Mouse (Mus musculus) liver, embryonic 16.5 days (tissue): ENCODE data around the gene Kcna10. TPM values are rescaled to one million over a fixed set of nuclear protein-coding genes. Genes with fewer than 3 reads are reported as not detected.

Experiments used
- ATAC-seq: fragments of 200-750 bp; cut with Nextera tagmentation; 2 replicates; pipeline ENCODE4 v1.8.0; 2017; ENCODE audit warnings: low read depth, mild to moderate bottlenecking, moderate number of reproducible peaks, moderate library complexity
- H3K27ac ChIP-seq: fragments of 300-500 bp; sonication (generic); 2 replicates; pipeline ENCODE4 v1.5.1; 2014; ENCODE audit warnings: mild to moderate bottlenecking, low read length
- H3K27me3 ChIP-seq: fragments of 300-500 bp; sonication (generic); 2 replicates; pipeline ENCODE4 v1.6.1; 2014; ENCODE audit warnings: low read depth, low read length, mixed read lengths; ENCODE audit not compliant: control insufficient read depth, insufficient read depth
- H3K36me3 ChIP-seq: fragments of 300-500 bp; sonication (generic); 2 replicates; pipeline ENCODE4 v1.6.1; 2014; ENCODE audit warnings: mild to moderate bottlenecking; ENCODE audit not compliant: control insufficient read depth, insufficient read depth
- H3K4me1 ChIP-seq: fragments of 300-500 bp; sonication (generic); 2 replicates; pipeline ENCODE4 v1.6.1; 2014; ENCODE audit warnings: low read depth, low read length, mixed read lengths; ENCODE audit not compliant: control insufficient read depth
- H3K4me2 ChIP-seq: fragments of 300-500 bp; sonication (generic); 2 replicates; pipeline ENCODE4 v1.6.1; 2014; ENCODE audit warnings: low read depth, low read length, mixed read lengths
- H3K4me3 ChIP-seq: fragments of 300-500 bp; sonication (generic); 2 replicates; pipeline ENCODE4 v1.5.1; 2014; ENCODE audit warnings: low read depth, mild to moderate bottlenecking, low read length
- H3K9ac ChIP-seq: fragments of 300-500 bp; sonication (generic); 2 replicates; pipeline ENCODE4 v1.6.1; 2014; ENCODE audit warnings: low read depth, low read length
- H3K9me3 ChIP-seq: fragments of 300-500 bp; sonication (generic); replicated peaks from 2 replicates; pipeline ENCODE4 v1.6.1; 2016; ENCODE audit warnings: low read length; ENCODE audit not compliant: control insufficient read depth
- WGBS: fragments of 180-500 bp; shearing (Covaris S2); extraction: QIAGEN DNeasy Blood & Tissue Kit; methylation state at CpG from one replicate; pipeline ENCODE4 v1.1.7; 2014; ENCODE audit not compliant: insufficient replicate concordance; 5-methylcytosine and 5-hydroxymethylcytosine counted together
- polyA plus RNA-seq: library from polyadenylated mRNA; unstranded; fragments of >200 nt; fragmentation: Nextera tagmentation; extraction: Ambion mirVana; gene quantifications from 2 replicates; pipeline ENCODE4 v1.2.1, GENCODE M21; 2015

The Kcna10 gene
- polyA plus RNA-seq, 1 experiment from 2014 or later, result not detected

GRCm38 (mm10) chr3:107229822-107230221 is 47.0 kb downstream of the Kcna10 start:
- H3K4me2 ChIP-seq, result no peak overlapping the region
- 0 out of 2 replicates have a peak overlapping the region, but pooled peaks have one; percentile 2 for H3K27ac ChIP-seq

GRCm38 (mm10) chr3:107230527-107230926 is 47.7 kb downstream of the Kcna10 start, which contains the start of gene A630076J17Rik:
TSS of gene A630076J17Rik (plus strand) at chr3:107230614.
- WGBS, result 9% methylated on average over 1 of the region's 1 CpGs
- H3K4me2 ChIP-seq, result no peak within 1 kb of the TSS

More at GRCm38 (mm10) chr3:107229822-107230221, 47.0 kb downstream of the Kcna10 start:
- Histone ChIP-seq H3K36me3 (no peaks in the 10 kb centered on the region), H3K4me1 (peaks cover 2% of the 10 kb centered on the region; the same call in 1 of the 2 replicates), H3K9me3 (no peaks in the 10 kb centered on the region), H3K9ac (no peak overlapping the region), H3K4me3 (no peak overlapping the region), H3K27me3 (no peaks in the 10 kb centered on the region)
- WGBS, result 42% methylated on average over 5 of the region's 5 CpGs
- peak; percentile 90 for ATAC-seq

GRCm38 (mm10) chr3:107231202-107231601 is 48.3 kb downstream of the Kcna10 start:
- Histone ChIP-seq H3K4me2 (no peak overlapping the region), H3K27me3 (no peaks in the 10 kb centered on the region), H3K4me3 (no peak overlapping the region), H3K9ac (no peak overlapping the region), H3K4me1 (peaks cover 2% of the 10 kb centered on the region; the same call in 1 of the 2 replicates), H3K9me3 (no peaks in the 10 kb centered on the region), H3K27ac (no peak overlapping the region), H3K36me3 (no peaks in the 10 kb centered on the region)
- WGBS, result 29% methylated on average over 4 of the region's 4 CpGs
- no peak for ATAC-seq

More at GRCm38 (mm10) chr3:107230527-107230926, 47.7 kb downstream of the Kcna10 start, which contains the start of gene A630076J17Rik:
- Histone ChIP-seq H3K4me1 (peaks cover 2% of the 10 kb centered on the region; the same call in 1 of the 2 replicates), H3K9me3 (no peaks in the 10 kb centered on the region), H3K27me3 (no peaks in the 10 kb centered on the region), H3K36me3 (no peaks in the 10 kb centered on the region), H3K27ac (0 out of 2 replicates have a peak within 1 kb of the TSS, but pooled peaks have one; percentile 2), H3K4me3 (no peak within 1 kb of the TSS), H3K9ac (no peak within 1 kb of the TSS)
- peak; percentile 52 for ATAC-seq

GRCm38 (mm10) chr3:107233351-107233813 is 50.5 kb downstream of the Kcna10 start:
- H3K9me3 ChIP-seq, result no peaks in the 10 kb centered on the region
- H3K4me2 ChIP-seq, result no peak overlapping the region
- no peaks in the 10 kb centered on the region for H3K27me3 ChIP-seq
- H3K9ac ChIP-seq, result no peak overlapping the region
- no peaks in the 10 kb centered on the region for H3K36me3 ChIP-seq
- peaks cover 2% of the 10 kb centered on the region; the same call in 1 of the 2 replicates for H3K4me1 ChIP-seq
- H3K27ac ChIP-seq, result no peak overlapping the region
- no peak for ATAC-seq
- no peak overlapping the region for H3K4me3 ChIP-seq
- WGBS, result 5% methylated on average over 11 of the region's 11 CpGs

GRCm38 (mm10) chr3:107233945-107234344 is 51.1 kb downstream of the Kcna10 start:
- WGBS, result 7% methylated on average over 2 of the region's 2 CpGs
- H3K4me2 ChIP-seq, result no peak overlapping the region
- H3K9me3 ChIP-seq, result no peaks in the 10 kb centered on the region
- no peak overlapping the region for H3K27ac ChIP-seq
- peaks cover 2% of the 10 kb centered on the region; the same call in 1 of the 2 replicates for H3K4me1 ChIP-seq
- H3K4me3 ChIP-seq, result no peak overlapping the region
- H3K9ac ChIP-seq, result no peak overlapping the region
- no peaks in the 10 kb centered on the region for H3K27me3 ChIP-seq
- no peak for ATAC-seq
- no peaks in the 10 kb centered on the region for H3K36me3 ChIP-seq

GRCm38 (mm10) chr3:107238051-107238450 is 55.2 kb downstream of the Kcna10 start:
- Histone ChIP-seq H3K27ac (no peak overlapping the region), H3K4me1 (no peaks in the 10 kb centered on the region), H3K36me3 (no peaks in the 10 kb centered on the region), H3K27me3 (no peaks in the 10 kb centered on the region), H3K4me2 (no peak overlapping the region), H3K9ac (no peak overlapping the region), H3K4me3 (no peak overlapping the region), H3K9me3 (no peaks in the 10 kb centered on the region)
- 67% methylated on average over 2 of the region's 2 CpGs for WGBS
- ATAC-seq, result no peak

GRCm38 (mm10) chr3:107238471-107238980 is 55.7 kb downstream of the Kcna10 start:
- Histone ChIP-seq H3K36me3 (no peaks in the 10 kb centered on the region), H3K4me2 (no peak overlapping the region), H3K27me3 (no peaks in the 10 kb centered on the region), H3K4me3 (no peak overlapping the region), H3K4me1 (no peaks in the 10 kb centered on the region), H3K9ac (no peak overlapping the region), H3K27ac (no peak overlapping the region), H3K9me3 (no peaks in the 10 kb centered on the region)
- WGBS, result 61% methylated on average over 8 of the region's 8 CpGs
- no peak for ATAC-seq

GRCm38 (mm10) chr3:107239607-107240006 is 56.8 kb downstream of the Kcna10 start, which contains the start of gene Prok1:
TSS of gene Prok1 (minus strand) at chr3:107239707.
- Histone ChIP-seq H3K9me3 (no peaks in the 10 kb centered on the region), H3K9ac (no peak within 1 kb of the TSS), H3K36me3 (no peaks in the 10 kb centered on the region), H3K4me2 (no peak within 1 kb of the TSS), H3K27ac (no peak within 1 kb of the TSS), H3K4me1 (no peaks in the 10 kb centered on the region), H3K4me3 (no peak within 1 kb of the TSS), H3K27me3 (no peaks in the 10 kb centered on the region)
- ATAC-seq, result no peak
- WGBS, result 72% methylated on average over 9 of the region's 9 CpGs

GRCm38 (mm10) chr3:107241389-107242094 is 58.7 kb downstream of the Kcna10 start:
- Histone ChIP-seq H3K4me1 (no peaks in the 10 kb centered on the region), H3K27me3 (no peaks in the 10 kb centered on the region), H3K4me2 (no peak overlapping the region), H3K4me3 (no peak overlapping the region), H3K36me3 (no peaks in the 10 kb centered on the region), H3K9ac (no peak overlapping the region), H3K9me3 (no peaks in the 10 kb centered on the region), H3K27ac (no peak overlapping the region)
- 41% methylated on average over 14 of the region's 14 CpGs for WGBS
- no peak for ATAC-seq
